Mouse (Mus musculus): ENCODE data around the gene Pter.
A peak's percentile ranks its signal among the peaks of the same experiment; 100 is the strongest.

The Pter gene

GRCm38 (mm10) chr2:12923804-12924591 is at the start of gene Pter:
Gene Pter (plus strand): TSS chr2:12924041.
- DNase-seq = peak; percentile 94

GRCm38 (mm10) chr2:12874232-12874631 is 49.6 kb upstream of the Pter start:
- no peak for DNase-seq

- peak; percentile 32 for DNase-seq
Observed at GRCm38 (mm10) chr2:12879492-12879891, 44.3 kb upstream of the Pter start.

GRCm38 (mm10) chr2:12881009-12881408 is 42.8 kb upstream of the Pter start:
- no peak for DNase-seq

GRCm38 (mm10) chr2:12883276-12883914 is 40.4 kb upstream of the Pter start:
- no peak for DNase-seq

GRCm38 (mm10) chr2:12887015-12887414 is 36.8 kb upstream of the Pter start:
- no peak for DNase-seq

GRCm38 (mm10) chr2:12905786-12906185 is 18.1 kb upstream of the Pter start:
- DNase-seq = peak; percentile 40

GRCm38 (mm10) chr2:12925643-12926042 is 1.8 kb downstream of the Pter start:
- DNase-seq = no peak

- DNase-seq = no peak
Observed at GRCm38 (mm10) chr2:12930338-12930737, 6.5 kb downstream of the Pter start.

GRCm38 (mm10) chr2:12933905-12934304 is 10.1 kb downstream of the Pter start:
- DNase-seq = no peak

GRCm38 (mm10) chr2:12935286-12935685 is 11.4 kb downstream of the Pter start:
- no peak for DNase-seq

GRCm38 (mm10) chr2:12937461-12938217 is 13.8 kb downstream of the Pter start:
- DNase-seq = no peak

- DNase-seq = no peak
Observed at GRCm38 (mm10) chr2:12938641-12939040, 14.8 kb downstream of the Pter start.

GRCm38 (mm10) chr2:12956703-12957424 is 33.0 kb downstream of the Pter start:
- DNase-seq = no peak

GRCm38 (mm10) chr2:12970049-12970724 is 46.3 kb downstream of the Pter start:
- no peak for DNase-seq

GRCm38 (mm10) chr2:12973752-12974151 is 49.9 kb downstream of the Pter start:
- no peak for DNase-seq

GRCm38 (mm10) chr2:12977367-12977766 is 53.5 kb downstream of the Pter start:
- no peak for DNase-seq

- no peak for DNase-seq
Observed at GRCm38 (mm10) chr2:12978771-12979170, 54.9 kb downstream of the Pter start.

GRCm38 (mm10) chr2:12984901-12985732 is 61.3 kb downstream of the Pter start:
- peak; percentile 13 for DNase-seq

- no peak for DNase-seq
Observed at GRCm38 (mm10) chr2:13000026-13000425, 76.2 kb downstream of the Pter start.

- no peak for DNase-seq
Observed at GRCm38 (mm10) chr2:13008433-13008832, 84.6 kb downstream of the Pter start.
